Mouse (Mus musculus): ENCODE measurements around the gene Atg2b.

The Atg2b gene

GRCm38 (mm10) chr12:105685001-105685691, at the start of gene Atg2b:
Gene Atg2b (minus strand): TSS chr12:105685211.
- peak; percentile 97 for DNase-seq

- DNase-seq, result no peak
These were observed 48.6 kb upstream of the Atg2b start for GRCm38 (mm10) chr12:105733370-105734159.

GRCm38 (mm10) chr12:105730851-105731460, 45.9 kb upstream of the Atg2b start:
- DNase-seq, result no peak

- DNase-seq, result peak; percentile 41 to 44
These were observed 43.0 kb upstream of the Atg2b start for GRCm38 (mm10) chr12:105727964-105728363.

- DNase-seq, result no peak
These were observed 42.3 kb upstream of the Atg2b start for GRCm38 (mm10) chr12:105727268-105727667.

GRCm38 (mm10) chr12:105725736-105726135, 40.7 kb upstream of the Atg2b start:
- no peak for DNase-seq

GRCm38 (mm10) chr12:105724616-105725015, 39.6 kb upstream of the Atg2b start:
- no peak for DNase-seq

GRCm38 (mm10) chr12:105722657-105723056, 37.6 kb upstream of the Atg2b start:
- DNase-seq, result peak; percentile 33 to 37

GRCm38 (mm10) chr12:105721452-105722132, 36.6 kb upstream of the Atg2b start:
- DNase-seq, result no peak

GRCm38 (mm10) chr12:105720196-105720595, 35.2 kb upstream of the Atg2b start:
- DNase-seq, result no peak

GRCm38 (mm10) chr12:105718616-105719015, 33.6 kb upstream of the Atg2b start:
- DNase-seq, result peak; percentile 37 to 40

GRCm38 (mm10) chr12:105705799-105706487, 20.9 kb upstream of the Atg2b start, which contains the start of gene Ak7:
Gene Ak7 (plus strand): TSS chr12:105705976.
- peak; percentile 59 to 62 for DNase-seq

GRCm38 (mm10) chr12:105700433-105700832, 15.4 kb upstream of the Atg2b start:
- no peak for DNase-seq

- no peak for DNase-seq
These were observed 12.2 kb upstream of the Atg2b start for GRCm38 (mm10) chr12:105697104-105697780.

- DNase-seq, result no peak
These were observed 10.8 kb upstream of the Atg2b start for GRCm38 (mm10) chr12:105695848-105696247.

GRCm38 (mm10) chr12:105694021-105694420, 9.0 kb upstream of the Atg2b start:
- no peak for DNase-seq

- no peak for DNase-seq
These were observed 4.4 kb upstream of the Atg2b start for GRCm38 (mm10) chr12:105689435-105689834.

- DNase-seq, result no peak
These were observed 3.5 kb upstream of the Atg2b start for GRCm38 (mm10) chr12:105688546-105688945.

- DNase-seq, result no peak
These were observed 2.4 kb upstream of the Atg2b start for GRCm38 (mm10) chr12:105687416-105687815.

- no peak for DNase-seq
These were observed 1.8 kb upstream of the Atg2b start for GRCm38 (mm10) chr12:105686791-105687190.

Measured in B cell, adult 2 months (primary cell).